Mouse (Mus musculus) mouse trophoblast stem cell (cell line): Measurements from ENCODE around the gene Bbs9.

ENCODE experiments used
- in situ Hi-C, 2 experiments: fragments of 300-500 bp; cut with MseI, MboI; formaldehyde crosslinking; loops; 2 replicates in 1 of 2; 3 replicates in 1 of 2; pipeline ENCODE4 v1.15.1; 2025

Gene Bbs9

GRCm38 (mm10) chr9:22690234-22690633 is 214.7 kb downstream of the Bbs9 start:
- in situ Hi-C loops, result no loop called here

DNA sequence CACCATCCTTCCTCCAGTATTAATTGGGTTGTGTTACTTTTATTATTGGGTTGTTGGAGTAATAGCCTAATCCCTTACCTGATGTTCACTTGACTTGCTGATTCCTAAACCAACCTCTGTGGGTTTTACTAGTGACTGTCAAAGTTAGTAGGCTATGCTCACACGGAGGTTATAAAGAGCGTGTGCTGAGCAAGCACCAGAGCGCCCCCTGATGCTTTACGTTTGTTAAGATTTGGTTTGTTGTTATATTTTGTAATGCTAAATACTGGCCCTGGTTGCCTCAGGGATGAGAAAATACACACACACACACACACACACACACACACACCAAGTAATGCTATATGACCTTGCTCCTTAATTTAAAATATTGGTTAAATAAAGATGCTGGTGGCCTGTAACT is 219.9 kb downstream of the Bbs9 start:
- in situ Hi-C loops, result no loop called here

DNA sequence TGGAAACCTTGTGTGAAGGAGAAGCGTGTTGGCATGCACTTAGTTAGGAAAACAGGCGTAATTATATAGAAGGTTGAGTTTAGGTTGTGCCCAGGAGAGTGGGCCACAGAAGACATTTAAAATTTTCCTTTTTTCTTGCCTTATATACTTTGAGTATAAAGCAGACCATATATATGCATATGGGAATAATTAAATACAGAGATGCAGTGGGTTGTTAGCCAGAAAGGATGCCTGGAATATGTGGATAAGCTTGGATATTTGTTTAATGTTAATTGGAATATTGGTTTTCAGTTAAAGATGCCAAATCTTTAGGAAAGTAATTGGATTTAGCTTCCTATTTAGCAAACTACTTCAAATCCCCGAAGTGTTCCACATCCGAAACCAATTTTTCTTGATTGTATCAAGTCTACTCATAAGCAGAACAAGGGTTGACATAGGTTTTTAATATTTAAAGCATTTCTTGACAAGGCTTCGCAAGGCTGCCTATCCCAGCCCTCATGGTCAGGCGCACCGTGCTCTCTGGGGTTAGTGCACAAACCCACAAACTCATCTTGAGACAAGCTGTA is 221.4 kb downstream of the Bbs9 start:
- in situ Hi-C loops, result no loop called here

DNA sequence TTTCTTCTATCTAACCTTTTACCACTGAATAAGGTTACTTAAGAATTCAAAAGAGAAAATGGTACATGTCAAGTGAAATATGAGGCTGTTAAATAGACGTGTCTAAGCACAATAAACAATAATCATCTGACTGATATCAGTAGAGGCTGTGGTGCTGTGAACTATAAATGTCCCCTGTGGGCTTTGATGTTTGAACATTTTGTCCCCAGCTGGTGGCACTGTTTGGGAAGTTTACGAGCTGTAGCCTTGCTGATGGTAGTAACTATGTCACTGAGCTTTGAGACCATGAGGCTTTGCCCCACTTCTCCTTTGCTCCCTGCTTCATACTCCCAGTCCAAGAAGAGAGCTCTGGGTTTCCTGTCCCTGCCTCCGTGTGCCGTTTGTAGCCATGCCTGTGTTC is 222.3 kb downstream of the Bbs9 start:
- in situ Hi-C loops, result no loop called here

DNA sequence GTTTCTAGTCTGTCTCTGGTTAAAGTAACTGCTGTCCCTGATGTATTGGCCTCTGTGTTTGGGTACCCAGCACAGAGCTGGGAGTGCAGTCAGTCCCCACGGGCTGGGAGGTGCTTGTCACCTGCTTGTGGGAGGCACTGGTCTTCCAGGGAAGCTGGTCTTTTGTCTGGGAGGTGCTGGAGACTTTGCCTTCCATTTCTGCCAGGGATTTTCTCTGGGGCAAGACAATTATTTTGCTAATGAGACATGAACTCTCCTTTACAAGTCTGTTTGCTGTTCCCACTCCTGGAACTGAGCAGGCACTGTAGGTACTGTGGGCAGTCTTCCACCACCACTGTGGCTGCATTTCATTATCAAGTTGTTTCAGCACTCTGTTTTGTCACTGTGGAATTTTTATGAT is 223.0 kb downstream of the Bbs9 start:
- in situ Hi-C loops, result no loop called here

DNA sequence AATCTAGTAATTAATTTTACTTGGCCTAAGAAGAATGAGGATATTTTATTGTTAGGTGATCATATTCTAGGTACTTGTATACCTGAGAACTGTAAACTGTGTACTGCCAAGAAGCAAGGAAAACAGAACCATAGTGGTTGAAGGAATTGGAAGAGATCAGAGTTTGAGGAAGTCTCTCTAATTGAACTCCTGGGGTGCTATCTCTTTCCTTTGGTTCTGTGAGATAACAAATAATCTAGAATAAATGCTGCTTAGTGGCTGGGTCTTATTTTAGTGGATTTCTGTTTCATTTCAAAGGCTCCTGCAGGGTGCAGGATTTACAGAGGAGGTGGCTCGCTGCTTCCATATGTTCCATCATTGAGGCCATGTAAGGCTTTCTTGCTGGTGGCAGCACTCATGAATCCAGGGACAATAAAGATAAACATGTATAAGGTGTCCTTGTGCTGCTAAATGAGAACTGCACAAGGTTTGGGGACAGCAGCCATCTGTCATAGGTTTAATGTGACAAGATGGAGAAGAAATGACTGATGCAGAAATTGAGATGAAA is 226.6 kb downstream of the Bbs9 start:
- in situ Hi-C loops, result loop anchor here (10.0 to 25.0 kb wide), 2 partner anchors 147 to 510 kb away; partner anchors contain the start of gene Bmper (in 2 of the 2)

DNA sequence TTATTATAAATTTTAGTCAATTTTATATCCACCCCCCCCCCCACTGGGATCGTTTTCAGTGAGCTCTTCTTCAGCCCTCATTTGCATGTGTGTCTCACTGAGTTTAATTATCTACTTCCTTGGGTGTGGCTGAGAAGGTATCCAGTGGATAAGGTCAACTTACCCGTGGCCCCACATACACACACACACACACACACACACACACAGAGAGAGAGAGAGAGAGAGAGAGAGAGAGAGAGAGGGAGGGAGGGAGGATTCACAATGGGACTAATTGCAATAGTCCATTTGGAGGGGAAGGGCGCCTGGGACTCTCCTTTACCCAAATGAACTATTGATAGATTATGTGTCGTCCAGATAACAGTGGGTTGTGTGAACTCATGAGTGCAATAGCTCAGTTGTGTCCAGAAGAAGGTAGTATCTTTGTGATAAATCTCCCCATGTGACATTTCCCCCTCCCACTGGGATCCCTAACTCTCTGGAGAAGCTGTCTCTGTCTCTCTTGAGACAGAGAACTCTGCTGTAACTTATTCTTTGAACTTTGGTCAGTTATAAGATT is 227.4 kb downstream of the Bbs9 start:
- in situ Hi-C loops, result loop anchor here (10.0 to 25.0 kb wide), 2 partner anchors 148 to 509 kb away; partner anchors contain the start of gene Bmper (in 2 of the 2)

GRCm38 (mm10) chr9:22703541-22703940 is 228.0 kb downstream of the Bbs9 start:
- in situ Hi-C loops, result loop anchor here (10.0 to 25.0 kb wide), 2 partner anchors 149 to 509 kb away; partner anchors contain the start of gene Bmper (in 2 of the 2)

DNA sequence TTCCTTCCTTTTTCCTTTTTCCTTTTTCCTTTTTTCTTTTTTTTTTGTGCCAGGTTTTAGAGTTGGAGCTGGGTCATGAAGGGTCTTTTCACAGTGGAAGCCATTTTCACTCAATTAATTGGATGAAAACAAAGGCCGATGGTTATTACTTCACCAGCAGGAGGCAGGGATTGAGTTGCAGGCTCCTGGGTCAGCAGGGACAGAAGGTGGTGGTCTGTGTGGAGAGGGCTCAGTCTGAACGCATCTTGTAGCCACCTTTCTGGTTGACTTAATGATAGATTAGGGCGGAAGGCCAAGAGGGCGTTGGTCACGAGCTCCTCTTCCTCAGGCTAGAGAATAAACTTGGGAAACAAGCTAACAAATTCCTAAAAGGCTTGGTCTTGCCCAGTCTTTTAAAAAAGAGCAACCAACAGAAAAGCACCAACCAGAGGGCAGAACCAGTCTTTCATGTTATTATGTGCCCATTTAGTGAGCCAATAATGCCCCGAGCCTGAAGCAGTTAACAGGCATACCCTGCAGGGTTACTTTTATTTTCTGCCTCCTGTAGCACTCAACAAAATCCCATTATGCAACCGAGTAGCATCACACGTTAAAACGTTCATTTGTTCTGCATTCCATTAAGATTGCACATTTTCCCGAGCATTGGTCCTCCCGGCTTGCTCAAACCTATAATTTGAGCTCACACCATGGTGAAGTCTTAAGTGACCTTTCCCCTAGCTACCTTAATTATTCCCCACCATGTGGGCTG is 231.8 kb downstream of the Bbs9 start:
- in situ Hi-C loops, result loop anchor here (10.0 to 25.0 kb wide), 2 partner anchors 153 to 505 kb away; partner anchors contain the start of gene Bmper (in 2 of the 2)

- in situ Hi-C loops, result loop anchor here (10.0 to 25.0 kb wide), 2 partner anchors 154 to 503 kb away; partner anchors contain the start of gene Bmper (in 2 of the 2)
These were observed 233.6 kb downstream of the Bbs9 start for GRCm38 (mm10) chr9:22708970-22709726.

GRCm38 (mm10) chr9:22710032-22710431 is 234.5 kb downstream of the Bbs9 start:
- in situ Hi-C loops, result loop anchor here (10.0 to 25.0 kb wide), 3 partner anchors 285 to 502 kb away; partner anchors contain the start of gene Bmper (in 2 of the 2)

GRCm38 (mm10) chr9:22711339-22711738 is 235.8 kb downstream of the Bbs9 start:
- in situ Hi-C loops, result loop anchor here (10.0 to 25.0 kb wide), 3 partner anchors 283 to 501 kb away; partner anchors contain the start of gene Bmper (in 2 of the 2)

- in situ Hi-C loops, result loop anchor here (10.0 to 25.0 kb wide), 3 partner anchors 282 to 500 kb away; partner anchors contain the start of gene Bmper (in 2 of the 2)
These were observed 237.2 kb downstream of the Bbs9 start for GRCm38 (mm10) chr9:22712743-22713142.

DNA sequence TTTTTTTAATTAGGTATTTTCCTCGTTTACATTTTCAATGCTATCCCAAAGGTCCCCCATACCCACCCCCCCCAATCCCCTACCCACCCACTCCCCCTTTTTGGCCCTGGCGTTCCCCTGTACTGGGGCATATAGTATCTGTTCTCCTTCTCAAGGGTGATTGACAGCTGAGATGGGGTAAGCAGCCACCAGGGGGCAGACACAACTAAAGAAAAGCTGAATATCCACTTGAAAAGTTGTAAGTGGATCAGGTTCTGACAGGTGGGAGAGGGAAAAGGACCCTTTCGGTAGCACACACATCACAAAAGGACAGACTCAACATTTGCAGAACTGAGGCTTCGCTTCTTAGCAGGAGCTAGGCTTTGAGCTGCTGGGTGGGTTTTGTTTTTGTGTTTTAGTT is 237.8 kb downstream of the Bbs9 start:
- in situ Hi-C loops, result loop anchor here (10.0 to 25.0 kb wide), 3 partner anchors 282 to 499 kb away; partner anchors contain the start of gene Bmper (in 2 of the 2)

GRCm38 (mm10) chr9:22717583-22717982 is 242.1 kb downstream of the Bbs9 start:
- in situ Hi-C loops, result loop anchor here (10.0 to 25.0 kb wide), 3 partner anchors 277 to 495 kb away; partner anchors contain the start of gene Bmper (in 2 of the 2)

DNA sequence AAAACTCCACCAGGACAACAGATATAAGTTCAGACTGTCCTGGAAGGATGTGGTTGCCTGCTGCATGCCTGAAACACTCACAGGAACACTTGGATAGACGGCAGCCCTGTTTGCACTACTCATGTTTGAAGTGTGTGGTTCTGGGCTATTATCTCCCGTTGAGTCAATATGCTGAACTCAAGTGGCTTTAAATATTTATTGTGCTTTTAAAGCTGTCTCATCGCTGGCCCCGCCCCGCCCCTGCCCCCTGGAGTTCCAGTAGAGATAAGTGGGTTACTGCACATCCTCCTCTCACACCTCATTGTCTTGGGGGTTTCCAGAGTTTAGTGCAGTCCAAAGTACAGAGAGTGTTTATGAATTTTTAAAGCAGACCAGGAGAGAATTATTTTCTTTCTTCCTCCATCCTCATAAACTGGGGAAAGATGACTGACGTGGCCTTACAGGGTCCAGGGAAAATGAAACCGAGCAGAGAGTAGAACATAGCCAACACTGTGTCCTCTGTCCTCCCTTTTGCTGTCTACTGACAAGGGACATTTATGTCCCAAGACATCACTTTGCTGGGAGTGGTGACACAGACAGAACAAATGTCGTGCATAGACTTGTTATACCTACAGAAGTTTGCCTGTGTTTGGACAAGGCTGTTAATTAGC is 242.8 kb downstream of the Bbs9 start:
- in situ Hi-C loops, result loop anchor here (10.0 to 25.0 kb wide), 3 partner anchors 277 to 494 kb away; partner anchors contain the start of gene Bmper (in 2 of the 2)

GRCm38 (mm10) chr9:22732646-22733045 is 257.1 kb downstream of the Bbs9 start:
- in situ Hi-C loops, result no loop called here

DNA sequence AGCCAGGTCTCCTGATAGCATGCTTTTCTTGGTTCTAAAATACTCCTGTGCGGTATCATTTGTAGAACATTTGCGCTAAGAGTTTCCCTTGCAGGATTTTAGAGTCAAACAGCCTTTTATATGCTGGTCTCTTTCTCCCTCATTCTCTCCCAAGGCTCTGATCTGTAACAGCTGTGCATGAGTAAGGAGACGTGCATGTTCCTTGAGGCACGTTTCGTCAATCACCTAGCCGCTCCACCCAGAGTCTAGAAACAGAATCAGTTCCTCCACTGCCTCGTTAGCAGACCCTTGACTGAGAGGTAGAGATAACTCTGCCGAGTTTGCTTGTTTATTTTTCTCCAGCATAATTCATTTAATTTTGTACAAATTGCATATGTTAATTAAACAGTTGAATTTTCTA is 259.4 kb downstream of the Bbs9 start:
- in situ Hi-C loops, result no loop called here

GRCm38 (mm10) chr9:22735385-22735784 is 259.9 kb downstream of the Bbs9 start:
- in situ Hi-C loops, result no loop called here

DNA sequence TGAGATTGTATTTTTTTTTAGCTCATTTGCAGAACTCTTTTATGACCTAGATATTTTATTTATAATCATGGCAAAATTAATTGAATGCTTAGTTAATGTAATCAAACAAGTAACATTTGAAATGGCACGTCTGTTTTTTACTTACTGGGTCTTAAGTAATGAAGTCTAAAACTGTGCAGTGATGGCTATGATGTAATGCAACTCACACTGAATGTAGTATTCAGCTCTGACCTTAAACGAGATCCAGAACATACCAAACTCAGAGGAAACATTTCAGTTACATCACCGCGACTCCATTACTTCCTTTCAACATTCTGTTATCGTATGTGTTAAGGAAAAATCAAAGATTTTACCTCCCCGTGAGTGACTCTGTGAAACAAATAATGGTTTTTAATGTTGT is 262.4 kb downstream of the Bbs9 start:
- in situ Hi-C loops, result no loop called here
